Mouse (Mus musculus) stomach, postnatal 0 days (tissue): ENCODE data around the gene Morc3.

Experiments used
- CTCF ChIP-seq: IDR thresholded peaks from 2 replicates; pipeline ENCODE4 v1.5.1; 2016; ENCODE audit warnings: antibody characterized with exemption, low read depth, mild to moderate bottlenecking, moderate library complexity
- EP300 ChIP-seq: optimal IDR thresholded peaks from 2 replicates; pipeline ENCODE3; 2016; ENCODE audit warnings: antibody characterized with exemption

- TF ChIP-seq CTCF = no peak
- no peak for TF ChIP-seq EP300
These were observed 34.0 kb upstream of the Morc3 start for GRCm38 (mm10) chr16:93797841-93798492.
